Mouse (Mus musculus) heart, postnatal 0 days (tissue): ENCODE measurements around the gene Magi1.

Experiments
- CTCF ChIP-seq: IDR thresholded peaks from 2 replicates; pipeline ENCODE4 v1.5.1; 2016; ENCODE audit warnings: antibody characterized with exemption, control low read depth, low read depth
- EP300 ChIP-seq: IDR thresholded peaks from 2 replicates; pipeline ENCODE4 v1.6.1; 2016; ENCODE audit warnings: antibody characterized with exemption, low read depth

GRCm38 (mm10) chr6:93845498-93845897 lies 438.2 kb downstream of the Magi1 start:
- TF ChIP-seq CTCF, result no peak
- no peak for TF ChIP-seq EP300
